Mouse (Mus musculus) embryo, embryonic 10.5 days (tissue): ENCODE measurements around the gene Copa.

ENCODE experiments used
- DNase-seq: peaks from one replicate; pipeline ENCODE4 v3.0.0-alpha.2; 2015; ENCODE audit warnings: low spot score

Copa gene

DNA sequence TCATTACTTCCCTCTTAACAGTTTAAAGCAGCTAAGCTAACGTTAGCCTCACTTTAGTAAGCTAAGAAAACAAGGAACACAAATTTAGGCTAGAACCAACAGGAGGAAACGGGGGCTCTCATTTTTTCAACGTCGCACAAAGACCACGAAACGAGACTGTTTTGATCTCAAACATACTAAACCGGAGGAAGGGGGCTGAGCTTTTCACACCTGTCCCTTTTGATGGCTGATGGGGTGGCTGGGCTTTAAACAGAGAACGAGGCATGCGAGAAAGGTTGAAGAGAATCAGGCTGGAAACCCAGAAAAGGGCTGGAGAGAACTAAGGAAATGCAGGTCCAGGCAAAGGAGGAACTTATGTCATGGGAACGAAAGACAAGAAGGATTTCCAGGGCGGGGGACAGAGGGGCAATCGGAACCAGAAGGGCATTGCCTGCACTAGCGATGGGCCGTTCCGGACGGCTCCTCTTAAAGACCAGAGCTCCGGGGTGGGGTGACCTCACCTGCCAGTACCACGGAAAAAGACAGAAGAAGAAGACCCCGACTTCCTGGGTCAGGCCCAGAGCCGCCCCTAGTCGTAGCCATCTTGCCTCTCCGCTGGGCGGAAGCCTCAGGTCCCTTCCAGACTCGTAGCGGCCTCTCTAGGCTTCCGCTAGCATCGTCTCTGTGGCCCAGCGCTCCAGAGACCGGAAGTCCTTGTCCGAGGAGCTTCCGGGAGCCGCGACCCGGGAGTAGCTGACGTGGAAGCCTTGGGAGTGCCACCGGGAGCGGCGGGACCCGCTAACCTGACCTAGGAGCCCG is at the start of gene Copa, which contains the start of gene Ncstn:
Gene Copa (plus strand): TSS at position 429 of the 798 bp plus-strand sequence.
Gene Ncstn (minus strand): TSS at position 695 of the 798 bp plus-strand sequence.
- DNase-seq, result peak; percentile 98

- no peak for DNase-seq
Measured at GRCm38 (mm10) chr1:172046410-172046809, 35.9 kb upstream of the Copa start.

DNA sequence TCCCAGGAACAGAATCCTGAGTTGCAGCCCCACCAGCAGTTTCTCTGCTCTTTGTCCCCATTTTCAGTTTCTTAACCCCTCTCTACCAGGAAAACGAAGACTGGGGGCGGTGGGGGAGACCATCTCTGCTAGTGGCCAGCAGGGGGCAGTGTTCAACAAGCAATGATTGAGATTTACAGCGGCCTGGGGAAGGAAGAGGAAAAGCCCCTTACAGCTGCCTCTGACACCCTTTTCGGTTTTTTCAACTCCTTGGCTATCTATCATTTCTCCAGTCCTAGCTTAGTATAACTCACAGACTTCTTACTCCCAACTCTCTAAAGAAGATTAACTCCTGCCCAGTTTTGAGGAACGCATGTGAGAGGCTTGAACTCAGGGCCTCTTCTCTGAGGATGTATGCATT is 35.4 kb upstream of the Copa start:
- DNase-seq, result peak; percentile 94

DNA sequence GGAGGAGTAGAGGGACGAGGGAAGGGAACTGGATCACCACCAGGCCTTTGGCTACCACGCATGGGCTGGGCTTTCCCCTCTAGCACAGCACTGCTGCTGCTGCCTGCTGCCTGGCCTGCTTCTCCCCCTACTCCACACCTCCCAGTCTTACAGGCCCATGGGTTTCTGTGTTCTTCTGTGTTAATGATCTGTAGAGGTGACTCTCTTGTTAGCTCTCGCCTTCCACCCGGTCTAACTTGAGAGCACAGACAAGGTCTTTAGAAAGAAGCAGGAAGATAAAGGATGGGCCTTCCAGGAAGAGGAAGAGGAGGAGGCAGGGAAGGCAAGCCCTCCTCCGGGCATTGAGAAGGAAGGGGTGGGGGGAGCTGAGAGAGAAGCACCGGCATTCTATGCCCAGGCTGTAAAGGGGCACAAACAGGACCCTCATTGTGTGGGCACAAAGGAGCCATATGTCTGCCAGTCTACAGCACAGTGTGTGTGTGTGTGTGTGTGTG is 34.0 kb upstream of the Copa start:
- DNase-seq, result peak; percentile 55

GRCm38 (mm10) chr1:172049131-172049782 is 33.1 kb upstream of the Copa start:
- peak; percentile 69 for DNase-seq

- DNase-seq, result no peak
Measured at GRCm38 (mm10) chr1:172052766-172053279, 29.5 kb upstream of the Copa start.

DNA sequence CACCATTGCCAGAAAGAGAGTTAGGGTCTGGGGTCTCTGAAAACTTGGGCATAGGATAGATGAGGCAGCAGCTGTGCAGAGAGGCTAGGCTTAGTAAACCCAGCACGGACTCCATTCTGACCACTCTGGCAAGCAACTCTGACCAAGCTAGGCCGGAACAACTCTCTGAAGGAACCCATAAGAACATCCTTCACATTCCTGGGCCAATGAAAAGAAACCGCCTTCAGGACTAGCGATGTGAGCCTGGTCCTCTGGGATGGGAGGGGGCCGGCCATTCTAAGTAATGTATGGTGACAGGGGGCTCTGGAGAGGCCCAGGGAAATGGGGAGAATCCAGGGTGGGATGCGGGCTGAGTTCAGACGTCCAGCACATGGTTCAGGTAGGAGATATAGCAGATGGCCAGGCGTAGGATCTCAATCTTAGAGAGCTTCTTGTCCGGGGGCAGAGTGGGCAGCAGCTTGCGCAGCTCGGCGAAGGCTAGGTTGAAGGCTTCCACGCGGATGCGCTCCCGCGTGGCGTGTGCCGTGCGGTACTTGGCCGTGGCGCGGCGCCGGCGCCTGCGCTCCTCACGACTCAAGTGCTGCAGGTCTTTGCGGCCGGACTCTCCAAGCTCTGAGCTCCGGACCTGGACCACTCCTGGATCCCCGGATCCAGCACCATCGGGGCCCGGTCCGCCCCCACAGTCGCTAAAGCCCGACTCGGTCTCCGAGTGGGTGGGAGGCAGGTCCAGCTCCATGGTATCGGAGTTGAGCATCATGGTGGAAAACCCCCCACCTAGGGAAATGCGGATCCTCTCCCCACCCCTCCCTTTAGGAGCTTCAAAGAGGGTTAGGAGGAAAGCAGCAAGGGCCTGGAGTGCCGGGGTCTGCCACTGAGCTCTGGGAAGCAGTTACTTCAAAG is 28.5 kb upstream of the Copa start:
- peak; percentile 40 for DNase-seq

DNA sequence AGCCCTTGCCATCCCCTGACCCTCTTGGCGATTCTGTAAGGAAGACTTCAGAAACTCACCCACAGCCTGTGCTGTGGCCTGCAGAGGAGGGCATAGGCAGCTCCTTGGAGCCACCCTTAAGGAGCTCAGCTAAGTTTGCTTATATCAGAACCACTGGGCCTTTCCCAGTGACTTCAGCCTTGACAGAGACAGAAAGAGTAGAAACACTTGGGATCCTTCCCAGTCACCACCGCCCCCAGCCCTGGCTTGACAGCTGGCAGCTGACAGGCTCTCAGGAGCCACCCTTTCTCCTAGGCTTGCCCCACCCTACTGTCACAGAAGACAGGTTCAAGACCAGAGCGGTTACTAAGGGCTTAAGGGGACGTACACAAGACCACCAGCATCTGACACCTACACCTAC is 26.1 kb upstream of the Copa start:
- no peak for DNase-seq

- peak; percentile 55 for DNase-seq
Measured at GRCm38 (mm10) chr1:172057491-172057921, 24.8 kb upstream of the Copa start, which contains the start of gene Nhlh1. Nhlh1 (minus strand) TSS chr1:172057573.

- no peak for DNase-seq
Measured at GRCm38 (mm10) chr1:172058321-172058720, 24.0 kb upstream of the Copa start.

DNA sequence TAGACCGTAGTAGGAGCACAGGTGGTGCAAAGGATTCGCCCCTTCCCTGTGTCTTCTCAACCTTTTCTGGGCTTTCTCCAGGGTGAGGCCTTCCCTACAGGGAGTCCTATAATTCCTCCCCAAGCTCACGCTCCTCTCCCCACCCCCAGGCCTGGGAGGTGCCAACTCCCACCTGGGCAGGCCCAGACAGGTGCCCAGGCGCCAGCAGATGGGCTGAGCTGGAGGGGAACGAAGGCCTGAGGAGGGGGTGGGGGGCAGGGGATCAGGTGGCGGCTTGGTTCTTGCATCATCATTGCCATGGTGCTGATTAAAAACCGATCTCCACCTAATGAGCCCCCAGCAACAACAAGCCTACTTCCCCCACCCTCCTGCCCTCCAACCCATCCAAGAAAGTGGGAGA is 23.5 kb upstream of the Copa start:
- DNase-seq, result no peak

DNA sequence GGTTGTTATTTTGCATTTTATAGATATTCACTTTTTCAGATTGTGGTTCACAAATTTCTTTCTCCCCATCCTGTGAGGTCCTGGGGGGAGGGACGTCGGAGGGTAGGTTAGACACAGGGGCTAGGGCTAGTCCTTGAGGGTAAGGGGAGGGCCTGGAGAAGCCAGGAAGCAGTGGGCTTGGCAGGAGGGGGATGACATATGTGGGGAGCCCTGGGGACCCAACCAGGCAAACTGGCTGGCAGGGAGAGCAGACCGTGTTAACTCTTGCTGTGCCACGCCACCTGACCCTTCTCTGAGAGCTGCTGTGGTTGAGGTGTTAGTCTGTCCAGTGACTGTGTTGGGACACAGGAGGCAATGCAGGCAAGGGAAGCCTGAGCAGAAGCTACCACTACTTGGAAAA is 21.7 kb upstream of the Copa start:
- no peak for DNase-seq

DNA sequence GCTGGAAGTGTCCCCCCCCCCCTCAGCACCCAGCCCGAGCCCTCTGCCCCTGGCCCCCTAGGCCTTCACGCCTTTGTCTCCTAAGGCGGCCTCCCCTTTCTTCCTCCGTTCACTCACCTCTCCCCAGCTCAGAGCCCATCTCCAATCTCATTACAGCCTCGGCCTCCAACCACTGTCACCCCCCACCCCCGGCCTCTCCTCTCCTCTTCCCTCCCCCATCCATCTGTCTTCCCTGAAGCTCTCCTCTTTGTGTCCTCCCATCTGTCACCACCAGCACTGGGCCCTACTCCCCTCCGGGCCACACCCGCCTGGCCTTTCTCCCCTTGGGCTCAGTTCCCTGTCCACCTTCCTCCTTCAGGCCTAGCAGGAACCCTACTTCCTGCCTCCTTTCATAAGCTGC is 21.1 kb upstream of the Copa start:
- DNase-seq, result peak; percentile 56

DNA sequence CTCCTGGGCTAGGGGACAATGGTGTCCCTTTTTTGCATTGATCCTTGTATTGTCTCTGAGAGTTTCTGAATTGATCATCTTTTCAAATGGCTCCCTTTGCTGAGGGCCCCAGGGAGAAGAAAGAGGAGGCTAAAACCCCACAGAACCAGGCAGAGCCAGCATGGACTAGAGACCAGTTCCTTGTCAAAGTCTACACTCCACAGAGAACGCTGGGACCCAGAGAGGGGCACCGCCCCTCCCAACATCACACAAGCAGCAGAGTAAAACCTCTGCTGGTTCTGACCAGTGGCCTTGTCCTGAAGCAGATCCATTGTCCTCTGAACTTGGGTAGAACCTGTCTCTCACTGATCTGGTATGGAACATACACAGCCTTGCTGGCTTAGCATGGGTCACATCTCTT is 20.2 kb upstream of the Copa start:
- no peak for DNase-seq

DNA sequence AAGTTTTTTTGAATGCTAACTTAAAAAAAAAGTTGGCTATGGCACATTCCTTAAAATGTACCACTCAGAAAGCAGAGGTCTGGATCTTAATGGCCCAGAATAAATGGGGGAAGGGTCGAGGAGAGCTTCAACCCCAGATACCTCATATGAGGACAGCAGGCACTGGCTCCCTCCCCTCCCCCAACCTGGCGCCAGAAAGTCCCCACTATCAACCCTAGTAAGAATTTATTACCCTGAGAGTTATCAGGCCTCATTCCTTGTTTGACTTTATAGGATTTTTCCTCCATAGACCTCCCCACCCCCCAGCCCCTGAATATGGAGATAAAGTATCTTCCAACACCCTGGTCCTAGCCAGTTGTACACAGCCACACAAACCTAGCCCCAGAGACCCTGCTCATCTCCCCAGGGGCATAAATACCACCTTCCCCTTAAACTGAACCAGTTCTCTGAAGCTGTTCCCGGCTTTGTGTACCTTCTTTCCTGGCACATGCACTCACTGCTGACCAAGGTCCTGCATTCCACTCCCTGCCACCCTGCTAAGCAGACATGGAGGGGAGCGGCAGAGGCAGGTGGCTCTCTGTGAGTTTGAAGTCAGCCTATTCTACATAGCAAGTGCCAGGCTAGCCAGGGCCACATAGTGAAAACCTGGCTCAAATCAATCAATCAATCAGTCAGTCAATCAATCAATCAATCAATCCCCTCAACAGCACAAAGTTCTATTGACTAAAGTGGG is 18.9 kb upstream of the Copa start:
- no peak for DNase-seq

- no peak for DNase-seq
Measured at GRCm38 (mm10) chr1:172064613-172065141, 17.7 kb upstream of the Copa start.

DNA sequence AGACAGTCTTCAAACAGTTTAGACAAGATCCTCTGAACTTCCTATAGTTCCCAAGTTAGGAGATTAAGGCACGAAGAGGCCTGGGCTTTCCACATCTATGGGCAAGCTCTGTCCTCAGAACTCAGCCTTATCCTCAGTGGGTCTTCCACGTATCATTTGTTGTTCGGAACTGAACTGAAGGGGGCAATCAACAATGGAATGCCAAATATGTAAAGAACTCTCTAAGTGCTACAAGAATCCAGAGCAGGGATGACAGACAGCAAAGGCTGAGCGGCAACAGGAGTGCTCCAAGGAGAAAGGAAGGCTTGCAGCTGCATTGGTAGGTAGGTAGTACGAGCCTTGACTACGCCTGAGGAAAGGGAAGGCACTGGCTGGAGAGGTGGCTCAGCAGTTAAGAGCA is 12.1 kb upstream of the Copa start:
- no peak for DNase-seq

GRCm38 (mm10) chr1:172071556-172071955 is 10.8 kb upstream of the Copa start:
- peak; percentile 45 for DNase-seq

GRCm38 (mm10) chr1:172072604-172073003 is 9.7 kb upstream of the Copa start:
- DNase-seq, result no peak

DNA sequence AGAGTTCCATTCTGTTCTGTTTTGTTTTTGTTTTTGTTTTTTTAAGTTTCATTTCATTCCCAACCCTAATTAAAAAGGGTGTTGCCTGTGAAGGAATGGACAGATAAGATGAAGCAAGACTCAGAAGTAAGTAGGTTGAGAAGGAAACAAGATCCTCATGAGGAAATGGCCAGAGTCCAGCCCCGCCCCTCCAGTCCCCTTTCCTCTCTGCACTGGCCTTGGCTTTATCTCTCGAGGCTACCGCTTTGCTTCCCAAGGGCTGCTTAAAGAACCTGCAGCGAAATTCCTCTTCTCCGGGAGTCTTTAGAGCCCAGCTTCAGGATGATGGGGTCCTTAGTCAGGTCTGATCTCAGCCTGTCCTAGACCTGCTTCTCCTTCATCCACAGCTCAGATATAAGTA is 4.3 kb upstream of the Copa start:
- DNase-seq, result no peak

DNA sequence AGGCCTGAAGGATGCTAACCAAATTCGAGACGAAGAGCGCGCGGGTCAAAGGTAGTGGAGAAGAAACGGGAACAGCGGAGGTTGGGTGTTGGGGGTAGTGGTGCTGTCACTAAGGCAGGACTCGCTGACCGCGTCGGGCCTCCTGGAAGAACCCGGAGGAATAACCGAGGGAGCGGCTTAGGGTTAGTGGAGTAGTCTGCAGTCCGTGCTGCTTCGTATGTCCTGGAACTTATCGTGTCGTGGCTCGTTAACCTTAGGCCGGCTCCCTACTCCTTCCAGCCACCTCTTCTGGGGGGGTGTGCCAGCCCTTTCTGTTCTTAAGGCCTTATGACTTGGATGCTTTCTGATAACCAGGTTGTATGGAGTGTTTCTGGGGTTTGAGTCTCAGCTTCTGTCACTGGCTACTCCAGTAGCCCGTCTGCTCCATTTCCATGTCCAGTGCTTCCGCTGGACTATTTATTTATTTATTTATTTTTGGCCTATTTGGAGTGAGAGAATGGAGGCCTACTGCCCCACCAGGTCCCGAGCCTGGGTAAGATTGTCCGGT is 643 bp downstream of the Copa start:
- DNase-seq, result no peak
